Mouse (Mus musculus): ENCODE data around the gene Fermt2. TPM values are rescaled to one million over a fixed set of nuclear protein-coding genes. Genes with fewer than 3 reads are reported as not detected.

Gene Fermt2
- polyA plus RNA-seq, 1 experiment = 127 TPM

- DNase-seq = no peak
- WGBS = 83% methylated on average over 14 of the region's 14 CpGs
- Histone ChIP-seq H3K4me1 (ENCODE audit: control insufficient read depth, insufficient read depth, low read length) (peaks cover 23% of the 10 kb centered on the region), H3K4me3 (replicated peaks; ENCODE audit: extremely low read depth, low read depth, low read length) (no peak overlapping the region)
- no peak for TF ChIP-seq POLR2A (IDR thresholded peaks at IDR 0.05; ENCODE audit: borderline replicate concordance, extremely low read depth, low read depth, low read length)
- TF ChIP-seq CTCF (IDR thresholded peaks at IDR 0.05; ENCODE audit: insufficient read depth, low read length) = no peak
These were observed 70.0 kb downstream of the Fermt2 start for GRCm38 (mm10) chr14:45459877-45460276.

GRCm38 (mm10) chr14:45457003-45457402 is 72.9 kb downstream of the Fermt2 start:
- H3K4me1 ChIP-seq (ENCODE audit: control insufficient read depth, insufficient read depth, low read length) = peaks cover 21% of the 10 kb centered on the region
- no peak for DNase-seq

GRCm38 (mm10) chr14:45456502-45456846 is 73.4 kb downstream of the Fermt2 start:
- H3K4me3 ChIP-seq (replicated peaks; ENCODE audit: extremely low read depth, low read depth, low read length) = no peak overlapping the region
- peaks cover 20% of the 10 kb centered on the region for H3K4me1 ChIP-seq (ENCODE audit: control insufficient read depth, insufficient read depth, low read length)
- 0% methylated on average over 1 of the region's 1 CpGs for WGBS
- DNase-seq = no peak
- no peak for TF ChIP-seq CTCF (IDR thresholded peaks at IDR 0.05; ENCODE audit: insufficient read depth, low read length)
- TF ChIP-seq POLR2A (IDR thresholded peaks at IDR 0.05; ENCODE audit: borderline replicate concordance, extremely low read depth, low read depth, low read length) = no peak

More at GRCm38 (mm10) chr14:45457003-45457402, 72.9 kb downstream of the Fermt2 start:
- no peak overlapping the region for H3K4me3 ChIP-seq (replicated peaks; ENCODE audit: extremely low read depth, low read depth, low read length)
- TF ChIP-seq CTCF (IDR thresholded peaks at IDR 0.05; ENCODE audit: insufficient read depth, low read length) (no peak), POLR2A (IDR thresholded peaks at IDR 0.05; ENCODE audit: borderline replicate concordance, extremely low read depth, low read depth, low read length) (no peak)
- WGBS = 63% methylated on average over 9 of the region's 9 CpGs

- DNase-seq = no peak
- TF ChIP-seq POLR2A (IDR thresholded peaks at IDR 0.05; ENCODE audit: borderline replicate concordance, extremely low read depth, low read depth, low read length) = no peak
- no peak for TF ChIP-seq CTCF (IDR thresholded peaks at IDR 0.05; ENCODE audit: insufficient read depth, low read length)
- 36% methylated on average over 12 of the region's 12 CpGs for WGBS
- Histone ChIP-seq H3K4me1 (ENCODE audit: control insufficient read depth, insufficient read depth, low read length) (peaks cover 18% of the 10 kb centered on the region), H3K4me3 (replicated peaks; ENCODE audit: extremely low read depth, low read depth, low read length) (no peak overlapping the region)
These were observed 74.0 kb downstream of the Fermt2 start for GRCm38 (mm10) chr14:45455651-45456501.

GRCm38 (mm10) chr14:45453538-45454233 is 76.2 kb downstream of the Fermt2 start:
- no peak for DNase-seq
- no peak overlapping the region for H3K4me3 ChIP-seq (replicated peaks; ENCODE audit: extremely low read depth, low read depth, low read length)
- TF ChIP-seq CTCF (IDR thresholded peaks at IDR 0.05; ENCODE audit: insufficient read depth, low read length) = no peak
- no peak for TF ChIP-seq POLR2A (IDR thresholded peaks at IDR 0.05; ENCODE audit: borderline replicate concordance, extremely low read depth, low read depth, low read length)
- 72% methylated on average over 5 of the region's 5 CpGs for WGBS
- H3K4me1 ChIP-seq (ENCODE audit: control insufficient read depth, insufficient read depth, low read length) = peaks cover 18% of the 10 kb centered on the region

- DNase-seq = no peak
- WGBS = 16% methylated on average over 11 of the region's 11 CpGs
- Histone ChIP-seq H3K4me3 (replicated peaks; ENCODE audit: extremely low read depth, low read depth, low read length) (no peak overlapping the region), H3K4me1 (ENCODE audit: control insufficient read depth, insufficient read depth, low read length) (peaks cover 18% of the 10 kb centered on the region)
- TF ChIP-seq CTCF (IDR thresholded peaks at IDR 0.05; ENCODE audit: insufficient read depth, low read length) (no peak), POLR2A (IDR thresholded peaks at IDR 0.05; ENCODE audit: borderline replicate concordance, extremely low read depth, low read depth, low read length) (no peak)
These were observed 76.9 kb downstream of the Fermt2 start for GRCm38 (mm10) chr14:45452861-45453512.

- no peak for DNase-seq
- Histone ChIP-seq H3K4me1 (ENCODE audit: control insufficient read depth, insufficient read depth, low read length) (peaks cover 16% of the 10 kb centered on the region), H3K4me3 (replicated peaks; ENCODE audit: extremely low read depth, low read depth, low read length) (no peak overlapping the region)
- TF ChIP-seq POLR2A (IDR thresholded peaks at IDR 0.05; ENCODE audit: borderline replicate concordance, extremely low read depth, low read depth, low read length) (no peak), CTCF (IDR thresholded peaks at IDR 0.05; ENCODE audit: insufficient read depth, low read length) (no peak)
- WGBS = 46% methylated on average over 4 of the region's 4 CpGs
These were observed 77.8 kb downstream of the Fermt2 start for GRCm38 (mm10) chr14:45452148-45452547.

GRCm38 (mm10) chr14:45451090-45451489 is 78.8 kb downstream of the Fermt2 start:
- DNase-seq = no peak
- WGBS = 51% methylated on average over 2 of the region's 2 CpGs
- H3K4me1 ChIP-seq (ENCODE audit: control insufficient read depth, insufficient read depth, low read length) = peaks cover 14% of the 10 kb centered on the region

GRCm38 (mm10) chr14:45446777-45447176 is 83.1 kb downstream of the Fermt2 start:
- 40% methylated on average over 3 of the region's 3 CpGs for WGBS
- DNase-seq = no peak
- no peak for TF ChIP-seq CTCF (IDR thresholded peaks at IDR 0.05; ENCODE audit: insufficient read depth, low read length)
- TF ChIP-seq POLR2A (IDR thresholded peaks at IDR 0.05; ENCODE audit: borderline replicate concordance, extremely low read depth, low read depth, low read length) = no peak
- Histone ChIP-seq H3K4me1 (ENCODE audit: control insufficient read depth, insufficient read depth, low read length) (peaks cover 14% of the 10 kb centered on the region), H3K4me3 (replicated peaks; ENCODE audit: extremely low read depth, low read depth, low read length) (no peak overlapping the region)

More at GRCm38 (mm10) chr14:45451090-45451489, 78.8 kb downstream of the Fermt2 start:
- H3K4me3 ChIP-seq (replicated peaks; ENCODE audit: extremely low read depth, low read depth, low read length) = no peak overlapping the region
- TF ChIP-seq POLR2A (IDR thresholded peaks at IDR 0.05; ENCODE audit: borderline replicate concordance, extremely low read depth, low read depth, low read length) = no peak

Data from lung, adult 2 months (tissue).